Mouse (Mus musculus) adrenal gland, postnatal 10 days (tissue): ENCODE measurements around the gene C2cd2. TPM values are rescaled to one million over a fixed set of nuclear protein-coding genes. Genes with fewer than 3 reads are reported as not detected.
A peak's percentile ranks its signal among the peaks of the same experiment; 100 is the strongest.

ENCODE experiments used
- DNase-seq: peaks from one replicate; pipeline ENCODE4 v3.0.0; 2021; ENCODE audit warnings: mixed read lengths
- total RNA-seq, 2 experiments: library from RNA; stranded (reverse); gene quantifications; 2 replicates each; pipeline ENCODE4 v1.2.3; 2021

The C2cd2 gene
- total RNA-seq, 2 experiments from 2014 or later: 35.3 to 39.4 TPM

DNA sequence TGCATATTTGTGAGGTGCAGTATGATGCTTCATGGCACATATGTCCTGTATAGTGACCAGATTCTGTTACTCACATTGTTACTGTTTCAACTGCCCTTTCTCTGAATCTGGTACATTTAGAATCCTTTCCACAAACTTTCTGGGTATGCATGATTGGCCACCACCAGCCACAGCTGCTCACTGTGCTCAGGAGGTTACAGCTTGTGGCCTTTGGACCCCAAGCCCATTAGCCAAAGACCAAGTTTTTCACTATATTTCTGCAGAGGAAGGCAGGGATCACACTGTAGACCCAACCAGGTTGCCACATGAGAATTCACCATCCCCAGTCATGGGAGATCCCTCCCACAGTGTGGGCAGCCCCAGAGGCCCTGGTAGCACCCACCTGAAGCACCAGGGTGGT lies 79.5 kb downstream of the C2cd2 start:
- no peak for DNase-seq

DNA sequence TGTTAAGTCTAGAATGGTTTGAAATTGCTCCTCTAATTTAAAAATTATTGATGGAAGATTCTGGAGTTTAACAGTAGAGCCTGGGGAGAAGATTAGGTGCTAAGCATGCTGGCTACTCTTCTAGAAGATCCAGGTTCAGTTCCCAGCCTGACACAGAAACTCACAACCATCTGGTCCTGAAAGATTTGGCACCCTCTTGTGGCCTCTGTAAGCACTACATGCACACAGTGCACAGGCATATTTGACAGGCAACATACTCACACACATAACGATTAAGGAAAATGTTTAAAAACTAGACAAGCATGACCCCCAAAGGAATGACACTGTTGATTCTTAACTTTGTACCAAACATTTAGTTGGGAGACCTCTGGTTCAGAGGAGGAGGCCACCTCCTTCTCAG lies 83.3 kb downstream of the C2cd2 start:
- peak; percentile 68 for DNase-seq

- DNase-seq: no peak
These were observed 84.9 kb downstream of the C2cd2 start for GRCm38 (mm10) chr16:97877502-97877901.

DNA sequence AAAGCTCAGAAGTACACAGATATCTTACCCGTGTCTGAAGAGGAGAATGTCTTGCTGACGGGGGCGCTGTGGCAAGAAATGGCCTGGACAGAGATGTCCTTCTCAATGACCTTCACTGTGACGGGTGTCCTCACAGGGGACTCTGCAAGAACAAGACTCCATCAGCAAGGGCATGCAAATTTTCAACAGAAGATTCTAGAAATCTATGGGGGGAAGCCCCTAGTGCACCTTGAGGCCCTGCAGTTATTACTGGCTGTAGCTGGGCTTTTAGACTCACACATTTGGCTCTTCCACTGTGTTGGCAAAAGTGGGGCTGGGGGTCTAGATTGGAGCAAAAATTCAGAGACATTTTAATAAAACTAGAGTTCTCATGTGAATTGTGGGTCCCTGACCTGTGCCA lies 87.3 kb downstream of the C2cd2 start:
- no peak for DNase-seq

- no peak for DNase-seq
These were observed 88.0 kb downstream of the C2cd2 start for GRCm38 (mm10) chr16:97874376-97874775.

- DNase-seq: no peak
These were observed 89.7 kb downstream of the C2cd2 start for GRCm38 (mm10) chr16:97872657-97873056.

DNA sequence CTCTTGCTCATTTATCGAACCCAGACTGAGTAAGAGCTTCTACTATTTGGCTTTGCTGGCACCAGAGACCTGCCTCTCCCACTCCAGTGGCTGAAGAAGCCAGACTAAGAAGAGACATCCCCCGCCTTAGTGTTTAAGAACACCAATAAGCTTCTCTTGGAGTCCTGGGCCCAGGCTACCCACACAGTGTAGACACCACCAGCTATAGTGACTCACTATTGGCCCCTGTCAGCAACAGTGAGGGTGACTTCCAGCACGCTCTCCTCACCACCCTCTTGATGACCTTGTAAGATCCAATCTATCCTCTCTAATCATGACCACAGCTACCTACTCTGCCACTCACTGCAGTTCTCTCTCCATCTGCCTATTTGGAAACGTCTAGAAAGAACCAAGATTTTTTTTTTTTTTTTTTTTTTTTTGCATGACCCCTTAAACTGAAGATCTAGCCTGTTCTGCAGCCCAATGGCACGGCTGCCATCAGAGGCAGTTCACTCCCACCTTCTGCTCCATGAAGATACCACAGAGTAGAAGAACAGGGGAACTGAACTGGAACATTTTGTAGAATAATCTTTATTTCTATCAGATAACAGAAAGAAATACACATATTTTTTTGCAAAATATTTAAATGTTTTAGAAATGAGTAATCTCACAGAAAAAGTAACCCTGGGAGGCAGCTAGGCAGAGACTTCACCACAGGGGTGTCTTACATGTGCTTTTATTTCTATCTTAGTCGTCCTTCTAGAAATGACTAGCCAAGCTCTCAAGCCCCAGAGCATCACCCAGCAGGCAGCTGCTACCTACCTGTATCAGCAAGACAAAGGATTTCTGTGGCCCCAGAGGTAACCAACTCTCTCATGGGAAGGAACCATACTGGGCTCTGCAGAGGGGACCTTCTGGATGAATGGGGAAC lies 93.0 kb downstream of the C2cd2 start:
- no peak for DNase-seq

DNA sequence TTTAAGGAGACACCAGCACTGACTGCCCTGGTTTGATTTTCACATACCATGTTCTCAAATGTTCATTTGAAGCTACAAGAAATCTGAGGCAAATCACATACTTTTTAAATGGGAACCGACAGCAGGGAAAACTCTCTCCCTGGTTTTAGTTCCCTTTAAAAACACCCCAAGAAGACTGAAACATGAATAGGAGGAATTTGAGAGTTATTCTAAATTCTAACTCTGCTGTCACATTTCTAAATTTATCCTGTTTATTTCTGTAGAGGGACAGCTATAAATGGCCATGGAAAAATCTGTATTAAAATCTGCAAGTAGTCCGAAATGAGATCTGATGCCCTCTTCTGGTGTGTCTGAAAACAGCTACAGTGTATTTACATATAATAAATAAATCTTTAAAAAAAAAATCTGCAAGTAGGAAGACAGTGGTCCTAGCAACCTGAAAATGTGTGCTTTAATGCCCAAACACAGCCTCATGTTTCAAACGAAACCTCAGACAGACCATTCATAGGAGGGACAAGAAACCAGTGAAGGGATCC lies 98.4 kb downstream of the C2cd2 start:
- no peak for DNase-seq

DNA sequence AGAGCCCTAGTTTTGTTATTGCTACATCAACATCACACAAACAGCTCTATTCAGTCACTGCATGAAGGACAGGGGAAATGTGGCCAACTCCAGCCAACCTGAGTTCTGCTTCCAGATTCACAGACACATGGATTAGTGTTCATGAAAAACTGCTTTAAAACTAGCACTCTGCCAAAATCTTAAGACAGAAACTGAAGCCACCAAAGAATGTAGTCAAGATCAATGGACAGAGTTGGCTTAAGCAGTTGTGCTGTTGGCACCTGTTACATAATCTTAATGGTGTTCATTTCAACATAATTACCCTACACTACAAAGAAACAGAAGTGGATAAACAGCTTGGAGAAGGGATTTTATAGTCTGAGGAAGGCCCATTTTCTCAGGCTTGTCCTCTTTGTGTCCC lies 106.3 kb downstream of the C2cd2 start:
- no peak for DNase-seq

DNA sequence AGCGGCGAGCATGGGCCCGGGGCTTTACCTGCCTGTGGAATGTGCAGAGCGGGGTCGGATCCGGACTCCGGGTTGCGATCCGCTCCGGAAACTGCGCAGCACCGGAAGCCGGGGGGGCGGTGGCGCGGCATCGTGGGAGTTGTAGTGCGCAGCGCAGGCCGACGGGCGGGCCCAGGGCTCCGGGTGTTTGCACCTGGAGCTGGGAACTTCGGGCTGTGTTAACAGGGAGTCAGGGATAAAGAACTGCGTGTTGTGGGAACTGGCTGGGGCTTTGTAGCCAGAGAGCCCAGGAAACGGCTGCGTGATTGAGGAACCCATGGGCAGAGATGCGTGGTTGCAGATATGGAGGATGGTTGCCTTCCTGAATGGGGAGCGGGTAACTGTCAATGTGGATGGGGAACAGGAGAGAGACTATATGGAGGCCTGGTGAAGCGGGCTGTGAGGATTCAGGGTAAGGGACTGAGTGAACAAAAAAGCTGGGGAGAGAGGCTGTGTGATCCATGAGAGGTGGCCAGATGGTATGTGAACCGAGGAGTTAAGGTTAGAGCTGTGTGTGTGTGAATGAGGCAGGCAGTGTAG lies 110.6 kb downstream of the C2cd2 start, which contains the start of gene Prdm15:
Gene Prdm15 (minus strand): TSS at position 110 of the 579 bp plus-strand sequence.
- DNase-seq: peak; percentile 92

DNA sequence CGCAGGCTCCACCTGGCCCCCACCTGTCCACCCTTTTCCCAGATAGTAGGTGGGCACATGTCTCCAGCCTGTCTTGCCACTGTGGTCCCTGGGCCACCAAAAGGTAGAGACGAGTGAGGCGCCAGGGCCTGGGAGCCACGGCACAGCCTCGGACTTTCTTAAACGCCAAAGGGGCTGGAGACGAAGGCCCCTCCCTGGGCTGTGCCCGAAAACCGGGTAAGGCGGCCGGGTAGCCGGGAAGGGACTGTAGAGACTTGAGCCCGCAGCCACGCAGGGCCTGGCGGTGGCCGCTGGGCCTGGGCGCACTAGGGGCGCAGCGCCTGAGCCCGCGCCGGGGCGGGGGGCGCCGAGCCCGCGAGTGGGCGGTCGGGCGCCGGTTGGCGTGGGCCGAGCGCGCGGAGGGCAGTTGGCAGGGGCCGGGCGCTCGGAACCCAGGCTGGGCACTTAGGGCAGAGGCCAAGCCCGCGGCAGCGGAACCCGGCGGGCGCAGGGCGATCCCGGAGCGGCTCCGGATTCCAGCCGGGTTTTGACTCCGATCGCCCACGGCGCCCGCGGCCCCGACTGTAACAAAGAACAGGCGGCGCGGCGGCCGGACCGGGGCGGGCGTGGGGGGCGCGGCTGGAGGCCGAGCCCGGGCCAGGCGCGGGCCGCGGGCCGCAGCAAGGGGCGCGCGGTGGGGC lies 111.2 kb downstream of the C2cd2 start:
- DNase-seq: peak; percentile 92

- peak; percentile 31 for DNase-seq
These were observed 111.7 kb downstream of the C2cd2 start for GRCm38 (mm10) chr16:97850667-97851060.

GRCm38 (mm10) chr16:97848832-97849231 lies 113.6 kb downstream of the C2cd2 start:
- no peak for DNase-seq

DNA sequence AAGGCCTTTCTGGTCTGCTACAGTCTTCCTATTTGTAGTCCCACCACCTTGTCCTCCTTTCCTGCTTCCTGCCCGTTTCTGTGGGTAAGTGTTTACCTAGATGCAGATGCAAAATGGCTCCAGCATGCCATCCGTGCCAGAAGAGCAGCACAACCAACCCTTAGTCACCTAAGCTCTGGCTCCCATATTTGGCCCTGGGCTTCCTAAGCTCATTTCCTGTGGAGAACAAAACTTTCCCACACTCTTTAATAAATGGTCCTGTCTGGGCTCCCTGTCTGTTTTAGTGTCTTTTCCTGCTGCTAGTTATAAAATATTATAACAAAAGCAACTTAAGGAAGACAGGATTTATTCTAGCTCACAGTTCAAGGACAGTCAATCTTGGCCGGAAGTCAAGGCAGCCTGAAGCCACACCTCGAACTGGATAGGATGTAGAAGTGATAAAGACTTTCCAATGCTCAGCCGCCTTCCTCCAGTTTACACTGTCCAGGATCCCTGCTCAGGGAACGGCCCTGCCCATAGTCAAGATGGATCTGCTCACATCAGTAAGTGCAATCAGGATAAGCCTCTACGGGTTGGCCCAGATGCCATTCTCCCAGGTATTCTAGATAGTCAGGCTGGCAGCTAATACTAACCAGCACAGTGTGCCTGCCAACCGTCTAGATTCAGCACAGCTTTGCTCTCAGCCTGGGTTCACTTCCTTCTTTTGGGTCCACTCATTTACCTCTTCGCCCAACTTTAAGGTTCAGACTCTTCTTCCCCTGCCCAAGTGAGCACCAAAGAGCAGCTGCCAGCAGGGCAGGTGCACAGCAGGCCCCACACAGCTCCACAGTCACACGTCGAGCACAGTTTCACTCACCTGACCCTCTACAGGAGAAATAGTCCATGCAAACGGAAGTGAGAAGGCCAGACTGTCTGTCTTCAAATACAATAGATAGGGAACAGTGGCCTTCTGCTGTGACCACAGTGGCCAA lies 117.1 kb downstream of the C2cd2 start:
- peak; percentile 41 for DNase-seq

GRCm38 (mm10) chr16:97832154-97832553 lies 130.2 kb downstream of the C2cd2 start:
- DNase-seq: no peak

DNA sequence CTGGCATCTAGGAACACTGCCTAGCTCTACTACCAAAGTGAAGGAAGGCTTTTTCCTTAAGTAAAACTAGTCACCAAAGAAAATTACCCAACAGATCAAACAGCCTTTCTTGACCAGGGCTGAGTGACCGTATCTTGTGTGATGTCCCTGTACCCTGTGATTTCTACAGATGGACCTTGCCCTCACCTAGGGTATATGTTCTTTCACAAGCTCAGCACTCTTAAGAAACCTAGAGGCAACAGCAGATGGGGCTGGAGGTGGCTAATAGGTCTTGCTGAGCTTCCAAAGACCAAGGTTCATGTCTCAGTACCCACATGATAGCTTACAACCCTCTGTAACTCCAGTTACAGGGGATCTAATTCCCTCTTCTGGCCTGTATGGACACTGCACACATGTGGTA lies 134.2 kb downstream of the C2cd2 start:
- no peak for DNase-seq

DNA sequence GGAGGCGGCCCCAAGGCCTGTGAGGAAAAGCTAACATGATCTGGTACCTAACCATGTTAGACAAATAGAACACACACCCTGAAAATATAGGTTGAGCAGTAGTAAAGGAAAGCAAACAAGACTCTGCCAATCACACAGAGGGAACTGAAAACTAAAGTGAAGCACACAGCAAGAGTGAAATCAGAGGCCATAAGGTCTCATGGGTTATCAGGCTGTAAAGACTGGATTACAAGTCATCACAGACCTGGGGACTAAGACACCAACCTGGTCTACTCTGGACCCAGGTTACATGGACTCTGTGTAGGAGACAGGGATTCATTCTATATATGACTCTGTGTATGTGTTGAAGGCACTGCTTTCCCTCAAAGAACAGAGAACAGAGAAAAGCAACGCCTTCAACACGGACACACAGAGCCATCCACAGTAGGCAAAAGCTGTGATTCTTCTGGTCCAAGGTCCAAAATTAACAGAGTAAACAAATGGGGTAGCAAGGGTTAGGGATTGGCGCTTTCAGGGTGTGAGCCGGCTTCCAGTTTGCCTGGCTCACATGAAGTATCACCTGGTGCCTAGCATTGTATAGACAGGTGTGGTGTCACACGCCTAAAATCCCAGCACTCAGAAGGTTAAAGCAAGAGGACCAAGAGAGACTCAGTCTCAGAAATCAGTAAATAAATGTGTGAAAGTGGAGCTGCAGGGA lies 138.9 kb downstream of the C2cd2 start:
- no peak for DNase-seq

DNA sequence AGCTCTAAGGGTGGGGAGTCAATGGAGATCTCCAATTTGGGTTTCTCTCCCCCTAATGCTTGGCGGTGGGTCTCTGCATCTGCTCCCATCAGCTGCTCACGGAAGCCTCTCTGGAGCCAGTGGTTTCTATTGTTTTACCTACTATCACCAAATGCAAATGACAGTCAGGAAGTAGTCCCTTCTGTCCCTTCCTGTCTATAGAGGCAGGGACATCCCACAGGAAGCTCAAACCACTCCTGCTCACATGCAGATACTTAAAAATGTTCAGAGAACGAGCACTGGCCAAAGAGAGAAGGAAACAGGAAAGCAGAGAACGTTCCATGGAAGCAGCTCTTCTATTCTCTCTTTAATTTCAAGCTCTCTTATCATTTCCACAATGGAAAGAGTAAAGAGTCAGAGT lies 142.9 kb downstream of the C2cd2 start:
- no peak for DNase-seq

DNA sequence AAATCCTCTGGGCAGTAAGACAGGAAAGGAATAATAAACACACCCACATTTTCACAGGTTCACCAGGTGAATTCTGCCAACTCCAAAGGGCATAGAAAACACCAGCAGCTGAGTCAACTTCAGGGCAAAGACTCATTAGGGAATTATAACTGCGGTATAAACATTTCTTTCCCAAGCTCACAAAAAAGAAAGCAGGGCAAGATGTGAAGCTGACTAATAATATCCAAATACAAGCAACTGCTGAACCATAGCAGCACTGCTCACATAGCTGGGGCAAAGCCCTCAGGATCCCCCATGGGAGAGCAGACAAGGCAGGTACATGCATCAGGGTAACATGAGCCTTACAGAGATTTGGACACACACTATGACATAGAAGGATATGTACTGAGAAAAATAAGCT lies 145.0 kb downstream of the C2cd2 start:
- DNase-seq: no peak

- DNase-seq: no peak
These were observed 147.1 kb downstream of the C2cd2 start for GRCm38 (mm10) chr16:97815269-97815668.

DNA sequence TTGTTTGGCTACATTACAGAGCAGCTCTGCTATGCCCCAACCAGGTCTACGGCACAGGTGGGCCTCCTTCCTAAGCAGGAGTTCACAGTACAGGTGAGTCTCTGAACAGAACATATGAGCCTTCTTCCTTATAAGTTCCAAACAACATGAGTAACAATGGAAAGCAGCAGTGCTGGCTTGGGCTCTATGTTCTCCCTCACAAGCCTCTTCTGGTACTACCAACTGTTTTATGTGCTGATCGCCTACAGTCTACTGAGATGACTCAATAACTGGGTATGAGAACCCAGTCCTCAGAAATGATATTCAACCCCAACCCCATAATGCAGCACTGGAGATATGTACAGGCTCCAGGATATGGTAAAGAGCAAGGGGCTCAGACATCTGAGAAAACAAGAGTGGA lies 148.3 kb downstream of the C2cd2 start:
- no peak for DNase-seq
